Mouse (Mus musculus): ENCODE measurements at regions not wholly inside any gene's neighbourhood (a gene's known extent, or its start where the extent isn't known, plus 50 kb on each side); places are given as distances from the start of the nearest gene placed in this dataset.
"Not testable (repeated sequence)": the region's sequence is repeated elsewhere in the genome, so short reads cannot be mapped to it uniquely, and the experiment has no call there.

- DNase-seq: peak; percentile 32 to 65
Observed at GRCm38 (mm10) chr9:5424236-5424635, 79.0 kb downstream of the Casp12 start.

GRCm38 (mm10) chr9:5448180-5448579, 103.0 kb downstream of the Casp12 start:
- DNase-seq: peak in 1 of 2 experiments; percentile 16

- no peak for DNase-seq
Observed at GRCm38 (mm10) chr9:5456606-5457005, 111.4 kb downstream of the Casp12 start.

- DNase-seq: no peak
Observed at GRCm38 (mm10) chr9:5472012-5472411, 126.8 kb downstream of the Casp12 start.

- DNase-seq: no peak
Observed at GRCm38 (mm10) chr9:5474271-5474670, 129.0 kb downstream of the Casp12 start.

GRCm38 (mm10) chr9:5485258-5485657, 140.0 kb downstream of the Casp12 start:
- DNase-seq: no peak

- no peak for DNase-seq
Observed at GRCm38 (mm10) chr9:5496837-5497236, 151.6 kb downstream of the Casp12 start.

GRCm38 (mm10) chr9:5498306-5498705, 153.1 kb downstream of the Casp12 start:
- DNase-seq: no peak

GRCm38 (mm10) chr9:5525762-5526360, 180.6 kb downstream of the Casp12 start:
- DNase-seq: no peak

- DNase-seq: no peak
Observed at GRCm38 (mm10) chr9:5542604-5543003, 197.4 kb downstream of the Casp12 start.

GRCm38 (mm10) chr9:5575072-5575471, 229.8 kb downstream of the Casp12 start:
- DNase-seq: no peak

GRCm38 (mm10) chr9:5578168-5578567, 232.9 kb downstream of the Casp12 start:
- not testable (repeated sequence) for DNase-seq

- no peak for DNase-seq
Observed at GRCm38 (mm10) chr9:5595891-5596635, 250.8 kb downstream of the Casp12 start.

- no peak for DNase-seq
Observed at GRCm38 (mm10) chr9:5604019-5604418, 258.8 kb downstream of the Casp12 start.

GRCm38 (mm10) chr9:5605015-5605414, 259.8 kb downstream of the Casp12 start:
- no peak for DNase-seq

- DNase-seq: no peak
Observed at GRCm38 (mm10) chr9:5616725-5617124, 271.5 kb downstream of the Casp12 start.

GRCm38 (mm10) chr9:5623396-5623795, 278.2 kb downstream of the Casp12 start:
- no peak for DNase-seq

GRCm38 (mm10) chr9:5627521-5627920, 282.3 kb downstream of the Casp12 start:
- peak; percentile 28 to 62 for DNase-seq

- no peak for DNase-seq
Observed at GRCm38 (mm10) chr9:5634461-5634953, 289.3 kb downstream of the Casp12 start.

- DNase-seq: peak; percentile 49 to 73
Observed at GRCm38 (mm10) chr9:5634969-5635368, 289.7 kb downstream of the Casp12 start.

GRCm38 (mm10) chr9:5663886-5664285, 318.7 kb downstream of the Casp12 start:
- DNase-seq: no peak

- DNase-seq: no peak
Observed at GRCm38 (mm10) chr9:5673551-5673950, 328.3 kb downstream of the Casp12 start.

- no peak for DNase-seq
Observed at GRCm38 (mm10) chr9:5708482-5708881, 363.3 kb downstream of the Casp12 start.

- no peak for DNase-seq
Observed at GRCm38 (mm10) chr9:5709480-5709879, 364.2 kb downstream of the Casp12 start.
